Mouse (Mus musculus): ENCODE measurements around the gene Tert.

Tert gene

GRCm38 (mm10) chr13:73626745-73627549 is at the start of gene Tert:
Gene Tert (plus strand): TSS chr13:73626911.
- in situ Hi-C loops (cut with MboI, MseI), result no loop called here

- in situ Hi-C loops (cut with MboI, MseI), result no loop called here
Observed at GRCm38 (mm10) chr13:73577277-73577676, 49.4 kb upstream of the Tert start.

- in situ Hi-C loops (cut with MboI, MseI), result no loop called here
Observed at GRCm38 (mm10) chr13:73591488-73591887, 35.2 kb upstream of the Tert start.

- in situ Hi-C loops (cut with MboI, MseI), result no loop called here
Observed at GRCm38 (mm10) chr13:73592546-73592945, 34.2 kb upstream of the Tert start.

- in situ Hi-C loops (cut with MboI, MseI), result no loop called here
Observed at GRCm38 (mm10) chr13:73596276-73596675, 30.4 kb upstream of the Tert start.

- in situ Hi-C loops (cut with MboI, MseI), result no loop called here
Observed at GRCm38 (mm10) chr13:73600217-73600616, 26.5 kb upstream of the Tert start.

GRCm38 (mm10) chr13:73603046-73603445 is 23.7 kb upstream of the Tert start:
- in situ Hi-C loops (cut with MboI, MseI), result no loop called here

GRCm38 (mm10) chr13:73603522-73604155 is 23.1 kb upstream of the Tert start, which contains the start of gene Clptm1l:
Gene Clptm1l (plus strand): TSS chr13:73604006.
- in situ Hi-C loops (cut with MboI, MseI), result no loop called here

GRCm38 (mm10) chr13:73604156-73604957 is 22.4 kb upstream of the Tert start:
- in situ Hi-C loops (cut with MboI, MseI), result no loop called here

GRCm38 (mm10) chr13:73618406-73618805 is 8.3 kb upstream of the Tert start:
- in situ Hi-C loops (cut with MboI, MseI), result no loop called here

- in situ Hi-C loops (cut with MboI, MseI), result loop anchor here in 1 of 2 experiments (5.0 kb wide), 1 partner anchor 103 kb away; no protein-coding TSS in a partner anchor
Observed at GRCm38 (mm10) chr13:73620637-73621036, 6.1 kb upstream of the Tert start.

GRCm38 (mm10) chr13:73626410-73626744 is 334 bp upstream of the Tert start:
- in situ Hi-C loops (cut with MboI, MseI), result no loop called here

GRCm38 (mm10) chr13:73628586-73629113 is 1.9 kb downstream of the Tert start:
- in situ Hi-C loops (cut with MboI, MseI), result no loop called here

- in situ Hi-C loops (cut with MboI, MseI), result no loop called here
Observed at GRCm38 (mm10) chr13:73631837-73632236, 5.1 kb downstream of the Tert start.

GRCm38 (mm10) chr13:73637826-73638225 is 11.1 kb downstream of the Tert start:
- in situ Hi-C loops (cut with MboI, MseI), result no loop called here

GRCm38 (mm10) chr13:73641296-73641695 is 14.6 kb downstream of the Tert start:
- in situ Hi-C loops (cut with MboI, MseI), result no loop called here

- in situ Hi-C loops (cut with MboI, MseI), result loop anchor here (5.0 kb wide), 3 partner anchors 41 to 181 kb away; no protein-coding TSS in a partner anchor
Observed at GRCm38 (mm10) chr13:73646397-73647087, 19.8 kb downstream of the Tert start.

GRCm38 (mm10) chr13:73653266-73653665 is 26.6 kb downstream of the Tert start:
- in situ Hi-C loops (cut with MboI, MseI), result no loop called here

GRCm38 (mm10) chr13:73654976-73655375 is 28.3 kb downstream of the Tert start:
- in situ Hi-C loops (cut with MboI, MseI), result no loop called here

GRCm38 (mm10) chr13:73658953-73659352 is 32.2 kb downstream of the Tert start:
- in situ Hi-C loops (cut with MboI, MseI), result no loop called here

- in situ Hi-C loops (cut with MboI, MseI), result no loop called here
Observed at GRCm38 (mm10) chr13:73660163-73660695, 33.5 kb downstream of the Tert start.
